Mouse (Mus musculus): ENCODE results near the gene Fam193a. TPM values are rescaled to one million over a fixed set of nuclear protein-coding genes. Genes with fewer than 3 reads are reported as not detected.

Gene Fam193a
- total RNA-seq, 2 experiments from 2014 or later = 14.0 to 16.3 TPM

- intact Hi-C loops (cut with DNase I; ENCODE audit: low total_unique reads) = no loop called here
- DNase-seq = no peak
Measured at GRCm38 (mm10) chr5:34372141-34372540, 2.4 kb downstream of the Fam193a start.

- DNase-seq = no peak
- intact Hi-C loops (cut with DNase I; ENCODE audit: low total_unique reads) = no loop called here
Measured at GRCm38 (mm10) chr5:34372541-34372940, 2.8 kb downstream of the Fam193a start.

- DNase-seq = no peak
- intact Hi-C loops (cut with DNase I; ENCODE audit: low total_unique reads) = no loop called here
Measured at GRCm38 (mm10) chr5:34378787-34379186, 9.1 kb downstream of the Fam193a start.

- DNase-seq = no peak
- intact Hi-C loops (cut with DNase I; ENCODE audit: low total_unique reads) = no loop called here
Measured at GRCm38 (mm10) chr5:34381700-34382099, 12.0 kb downstream of the Fam193a start.

GRCm38 (mm10) chr5:34385616-34386015, 15.9 kb downstream of the Fam193a start:
- DNase-seq = no peak
- intact Hi-C loops (cut with DNase I; ENCODE audit: low total_unique reads) = no loop called here

- intact Hi-C loops (cut with DNase I; ENCODE audit: low total_unique reads) = no loop called here
Measured at GRCm38 (mm10) chr5:34386744-34387143, 17.0 kb downstream of the Fam193a start.

GRCm38 (mm10) chr5:34393251-34393650, 23.5 kb downstream of the Fam193a start:
- intact Hi-C loops (cut with DNase I; ENCODE audit: low total_unique reads) = no loop called here
- DNase-seq = no peak

More at GRCm38 (mm10) chr5:34386744-34387143, 17.0 kb downstream of the Fam193a start:
- no peak for DNase-seq

- DNase-seq = no peak
- intact Hi-C loops (cut with DNase I; ENCODE audit: low total_unique reads) = no loop called here
Measured at GRCm38 (mm10) chr5:34395347-34395746, 25.6 kb downstream of the Fam193a start.

- intact Hi-C loops (cut with DNase I; ENCODE audit: low total_unique reads) = no loop called here
- no peak for DNase-seq
Measured at GRCm38 (mm10) chr5:34395850-34396540, 26.3 kb downstream of the Fam193a start.

- no peak for DNase-seq
- intact Hi-C loops (cut with DNase I; ENCODE audit: low total_unique reads) = no loop called here
Measured at GRCm38 (mm10) chr5:34397866-34398265, 28.1 kb downstream of the Fam193a start.

GRCm38 (mm10) chr5:34398326-34398725, 28.6 kb downstream of the Fam193a start:
- DNase-seq = no peak
- intact Hi-C loops (cut with DNase I; ENCODE audit: low total_unique reads) = no loop called here

- intact Hi-C loops (cut with DNase I; ENCODE audit: low total_unique reads) = no loop called here
- no peak for DNase-seq
Measured at GRCm38 (mm10) chr5:34407366-34407918, 37.7 kb downstream of the Fam193a start.

- intact Hi-C loops (cut with DNase I; ENCODE audit: low total_unique reads) = no loop called here
- DNase-seq = no peak
Measured at GRCm38 (mm10) chr5:34409002-34409401, 39.3 kb downstream of the Fam193a start.

- intact Hi-C loops (cut with DNase I; ENCODE audit: low total_unique reads) = no loop called here
- no peak for DNase-seq
Measured at GRCm38 (mm10) chr5:34410819-34411218, 41.1 kb downstream of the Fam193a start.

- DNase-seq = no peak
- intact Hi-C loops (cut with DNase I; ENCODE audit: low total_unique reads) = no loop called here
Measured at GRCm38 (mm10) chr5:34413921-34414320, 44.2 kb downstream of the Fam193a start.

- intact Hi-C loops (cut with DNase I; ENCODE audit: low total_unique reads) = no loop called here
Measured at GRCm38 (mm10) chr5:34417251-34418008, 47.7 kb downstream of the Fam193a start.

GRCm38 (mm10) chr5:34419188-34419587, 49.5 kb downstream of the Fam193a start:
- no peak for DNase-seq

More at GRCm38 (mm10) chr5:34417251-34418008, 47.7 kb downstream of the Fam193a start:
- no peak for DNase-seq

GRCm38 (mm10) chr5:34430776-34431175, 61.0 kb downstream of the Fam193a start:
- DNase-seq = no peak
- intact Hi-C loops (cut with DNase I; ENCODE audit: low total_unique reads) = no loop called here

More at GRCm38 (mm10) chr5:34419188-34419587, 49.5 kb downstream of the Fam193a start:
- intact Hi-C loops (cut with DNase I; ENCODE audit: low total_unique reads) = no loop called here

- intact Hi-C loops (cut with DNase I; ENCODE audit: low total_unique reads) = no loop called here
- no peak for DNase-seq
Measured at GRCm38 (mm10) chr5:34433786-34434185, 64.1 kb downstream of the Fam193a start.

- DNase-seq = no peak
- intact Hi-C loops (cut with DNase I; ENCODE audit: low total_unique reads) = no loop called here
Measured at GRCm38 (mm10) chr5:34434241-34434640, 64.5 kb downstream of the Fam193a start.

GRCm38 (mm10) chr5:34438052-34438451, 68.3 kb downstream of the Fam193a start:
- intact Hi-C loops (cut with DNase I; ENCODE audit: low total_unique reads) = no loop called here
- DNase-seq = no peak
